Mouse (Mus musculus) MEL (cell line): ENCODE measurements around the gene Pptc7. TPM values are rescaled to one million over a fixed set of nuclear protein-coding genes. Genes with fewer than 3 reads are reported as not detected.

ENCODE experiments used
- DNase-seq: peaks from one replicate; pipeline ENCODE4 v3.0.0; 2011; ENCODE audit warnings: low read depth, low spot score
- H3K27ac ChIP-seq: 2 replicates; pipeline ENCODE4 v1.5.1; 2012; ENCODE audit warnings: low read depth, mild to moderate bottlenecking, control low read depth, low read length, moderate library complexity; ENCODE audit not compliant: control insufficient read depth
- H3K27me3 ChIP-seq, 2 experiments: fragments of 150-350 bp in 1 of 2; sonication (generic) in 1 of 2; 2 replicates each; pipeline ENCODE4 v1.6.1; 2012; ENCODE audit warnings: low read length in 2 of 2, mild to moderate bottlenecking in 2 of 2, improper control_type of control experiment in 1 of 2, moderate library complexity in 1 of 2; ENCODE audit not compliant: insufficient read depth in 2 of 2, control insufficient read depth in 1 of 2
- H3K36me3 ChIP-seq, 2 experiments: 2 replicates each; pipeline ENCODE4 v1.6.1; 2012 to 2014; ENCODE audit warnings: low read length in 2 of 2, improper control_type of control experiment in 1 of 2, inconsistent platforms in 1 of 2, mild to moderate bottlenecking in 1 of 2; ENCODE audit not compliant: insufficient read depth in 2 of 2, control insufficient read depth in 1 of 2
- H3K4me1 ChIP-seq, 2 experiments: fragments of 150-350 bp in 1 of 2; sonication (generic) in 1 of 2; 2 replicates each; pipeline ENCODE4 v1.6.1; 2012; ENCODE audit warnings: low read length in 2 of 2, improper control_type of control experiment in 1 of 2, mild to moderate bottlenecking in 1 of 2; ENCODE audit not compliant: insufficient read depth in 2 of 2, control insufficient read depth in 1 of 2
- H3K4me3 ChIP-seq, 2 experiments: fragments of 150-350 bp in 1 of 2; sonication (generic) in 1 of 2; 2 replicates each; pipeline ENCODE4 v1.5.1; 2012; ENCODE audit warnings: low read depth in 2 of 2, low read length in 2 of 2, mild to moderate bottlenecking in 2 of 2, moderate library complexity in 2 of 2, control low read depth in 1 of 2, improper control_type of control experiment in 1 of 2; ENCODE audit not compliant: control insufficient read depth in 1 of 2, insufficient read depth in 1 of 2
- H3K79me2 ChIP-seq: 2 replicates; pipeline ENCODE4 v1.6.1; 2012; ENCODE audit warnings: mild to moderate bottlenecking, low read length, moderate library complexity; ENCODE audit not compliant: control insufficient read depth, poor library complexity, insufficient read depth
- H3K9ac ChIP-seq: 2 replicates; pipeline ENCODE4 v1.6.1; 2012; ENCODE audit warnings: low read depth, mild to moderate bottlenecking, control low read depth, low read length, moderate library complexity; ENCODE audit not compliant: control insufficient read depth, poor library complexity, severe bottlenecking
- H3K9me3 ChIP-seq: fragments of 150-350 bp; sonication (generic); replicated peaks from 2 replicates; pipeline ENCODE4 v1.6.1; 2012; ENCODE audit warnings: mild to moderate bottlenecking, low read length, improper control_type of control experiment, moderate library complexity; ENCODE audit not compliant: insufficient read depth
- CHD1 ChIP-seq: IDR thresholded peaks from 2 replicates; pipeline ENCODE4 v1.6.1; 2012; ENCODE audit warnings: low read depth, mild to moderate bottlenecking, inconsistent platforms, low read length, improper control_type of control experiment
- E2F4 ChIP-seq: IDR thresholded peaks from 2 replicates; pipeline ENCODE4 v1.6.1; 2011; ENCODE audit warnings: low read depth, low read length, improper control_type of control experiment, borderline replicate concordance
- HCFC1 ChIP-seq: IDR thresholded peaks from 2 replicates; pipeline ENCODE4 v1.6.1; 2012; ENCODE audit warnings: low read depth, mild to moderate bottlenecking, inconsistent platforms, low read length, improper control_type of control experiment, moderate library complexity
- JUND ChIP-seq: IDR thresholded peaks from 2 replicates; pipeline ENCODE4 v1.6.1; 2011; ENCODE audit warnings: low read depth, mild to moderate bottlenecking, improper control_type of control experiment, low read length
- KAT2A ChIP-seq: conservative IDR thresholded peaks from 2 replicates; pipeline ENCODE4 v1.6.1; 2012; ENCODE audit warnings: low read depth, low read length, improper control_type of control experiment, inconsistent platforms
- MAX ChIP-seq: IDR thresholded peaks from 2 replicates; pipeline ENCODE4 v1.6.1; 2011; ENCODE audit warnings: low read length, improper control_type of control experiment
- MAZ ChIP-seq: IDR thresholded peaks from 2 replicates; pipeline ENCODE4 v1.6.1; 2012; ENCODE audit warnings: low read depth, mild to moderate bottlenecking, inconsistent platforms, low read length, improper control_type of control experiment
- MEF2A ChIP-seq: IDR thresholded peaks from 2 replicates; pipeline ENCODE4 v1.6.1; 2014; ENCODE audit warnings: low read depth, mild to moderate bottlenecking, inconsistent platforms, low read length, improper control_type of control experiment; ENCODE audit not compliant: poor library complexity, insufficient replicate concordance, severe bottlenecking; ENCODE audit errors: extremely low read depth
- MYC ChIP-seq: IDR thresholded peaks from 2 replicates; pipeline ENCODE4 v1.6.1; 2011; ENCODE audit warnings: low read depth, mild to moderate bottlenecking, low read length, improper control_type of control experiment, moderate library complexity
- NRF1 ChIP-seq: IDR thresholded peaks from 2 replicates; pipeline ENCODE4 v1.6.1; 2014; ENCODE audit warnings: low read depth, mild to moderate bottlenecking, inconsistent platforms, low read length, improper control_type of control experiment, moderate library complexity; ENCODE audit not compliant: poor library complexity, insufficient read depth, severe bottlenecking
- POLR2A ChIP-seq, 2 experiments: IDR thresholded peaks; 2 replicates each; pipeline ENCODE4 v1.6.1; 2011 to 2012; ENCODE audit warnings: low read length in 2 of 2, mild to moderate bottlenecking in 2 of 2, control low read depth in 1 of 2, improper control_type of control experiment in 1 of 2, low read depth in 1 of 2, moderate library complexity in 1 of 2; ENCODE audit not compliant: control insufficient read depth in 1 of 2, insufficient read depth in 1 of 2, poor library complexity in 1 of 2
- POLR2AphosphoS2 ChIP-seq: IDR thresholded peaks from 2 replicates; pipeline ENCODE4 v1.6.1; 2011; ENCODE audit warnings: low read length, improper control_type of control experiment
- POLR2AphosphoS5 ChIP-seq: IDR thresholded peaks from 2 replicates; pipeline ENCODE4 v1.6.1; 2012; ENCODE audit warnings: low read depth, borderline replicate concordance, mild to moderate bottlenecking, inconsistent platforms, low read length, moderate library complexity, mixed read lengths
- RAD21 ChIP-seq: IDR thresholded peaks from 2 replicates; pipeline ENCODE4 v1.6.1; 2011; ENCODE audit warnings: mild to moderate bottlenecking, low read depth, low read length, improper control_type of control experiment
- RCOR1 ChIP-seq: IDR thresholded peaks from 2 replicates; pipeline ENCODE4 v1.6.1; 2012; ENCODE audit warnings: low read depth, mild to moderate bottlenecking, inconsistent platforms, low read length, improper control_type of control experiment
- SIN3A ChIP-seq: IDR thresholded peaks from 2 replicates; pipeline ENCODE4 v1.6.1; 2012; ENCODE audit warnings: low read length, improper control_type of control experiment, inconsistent platforms
- SMC3 ChIP-seq: IDR thresholded peaks from 2 replicates; pipeline ENCODE4 v1.6.1; 2011; ENCODE audit warnings: low read depth, low read length, improper control_type of control experiment
- TBP ChIP-seq: IDR thresholded peaks from 2 replicates; pipeline ENCODE4 v1.8.0; 2011; ENCODE audit warnings: low read depth, low read length, improper control_type of control experiment
- TCF12 ChIP-seq: IDR thresholded peaks from 2 replicates; pipeline ENCODE4 v1.6.1; 2014; ENCODE audit warnings: low read depth, mild to moderate bottlenecking, inconsistent platforms, low read length, improper control_type of control experiment, moderate library complexity
- USF1 ChIP-seq: IDR thresholded peaks from 2 replicates; pipeline ENCODE4 v1.6.1; 2014; ENCODE audit warnings: low read depth, mild to moderate bottlenecking, inconsistent platforms, low read length, improper control_type of control experiment, moderate library complexity
- ZC3H11A ChIP-seq: IDR thresholded peaks from 2 replicates; pipeline ENCODE4 v1.6.1; 2012; ENCODE audit warnings: low read depth, mild to moderate bottlenecking, inconsistent platforms, low read length, improper control_type of control experiment
- ZNF384 ChIP-seq: IDR thresholded peaks from 2 replicates; pipeline ENCODE4 v1.6.1; 2012; ENCODE audit warnings: low read depth, mild to moderate bottlenecking, inconsistent platforms, low read length, improper control_type of control experiment
- polyA plus RNA-seq, 2 experiments: library from polyadenylated mRNA; stranded (reverse) in 1 of 2; unstranded in 1 of 2; fragments of >175 nt in 1 of 2; fragments of >200 nt in 1 of 2; gene quantifications; 2 replicates each; pipeline versions ENCODE4 v1.2.1 to v1.2.4; 2012; ENCODE audit warnings: low replicate concordance in 2 of 2, low read depth in 1 of 2; ENCODE audit not compliant: insufficient read length in 2 of 2, insufficient read depth in 1 of 2, missing spikeins in 1 of 2
- total RNA-seq: library from RNA; depleted of rRNA; stranded (reverse); fragments of 300-350 nt; gene quantifications from 2 replicates; pipeline ENCODE4 v1.2.3, GENCODE M21; 2012

Pptc7 gene
- total and polyA plus RNA-seq, 3 experiments = 17.3 to 22.3 TPM; not detected in 1

DNA sequence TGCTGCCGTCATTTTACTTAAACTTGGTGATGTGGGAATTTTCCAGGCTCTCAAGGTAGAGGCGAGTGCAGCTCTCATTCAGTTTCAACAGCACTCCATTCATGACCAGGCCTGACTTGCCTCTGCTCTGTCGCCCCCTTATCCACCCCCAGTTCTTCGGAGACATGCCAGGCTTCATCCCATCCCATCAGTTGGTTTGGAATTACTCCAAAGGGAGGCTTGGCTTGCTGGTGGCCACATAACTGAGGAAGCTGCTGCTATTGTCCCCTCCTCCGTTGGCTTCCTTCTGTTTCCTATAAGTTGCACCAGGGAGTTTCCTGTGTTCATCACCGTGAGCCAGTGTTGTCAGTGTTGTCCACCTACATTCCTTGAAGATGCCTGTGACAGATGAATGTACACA is 20.4 kb downstream of the Pptc7 start:
- TF ChIP-seq USF1 (no peak), MAZ (no peak), E2F4 (no peak), POLR2AphosphoS5 (no peak), ZNF384 (no peak)
- H3K27ac ChIP-seq = no peak overlapping the region
- H3K79me2 ChIP-seq = peaks cover 25% of the 10 kb centered on the region; the same call in 1 of the 2 replicates
- no peaks in the 10 kb centered on the region; a peak in 1 of 4 replicates for H3K36me3 ChIP-seq
- H3K9ac ChIP-seq = no peak overlapping the region
- DNase-seq = no peak
- H3K4me3 ChIP-seq = no peak overlapping the region
- no peaks in the 10 kb centered on the region for H3K27me3 ChIP-seq
- H3K4me1 ChIP-seq = no peaks in the 10 kb centered on the region
- no peaks in the 10 kb centered on the region for H3K9me3 ChIP-seq

DNA sequence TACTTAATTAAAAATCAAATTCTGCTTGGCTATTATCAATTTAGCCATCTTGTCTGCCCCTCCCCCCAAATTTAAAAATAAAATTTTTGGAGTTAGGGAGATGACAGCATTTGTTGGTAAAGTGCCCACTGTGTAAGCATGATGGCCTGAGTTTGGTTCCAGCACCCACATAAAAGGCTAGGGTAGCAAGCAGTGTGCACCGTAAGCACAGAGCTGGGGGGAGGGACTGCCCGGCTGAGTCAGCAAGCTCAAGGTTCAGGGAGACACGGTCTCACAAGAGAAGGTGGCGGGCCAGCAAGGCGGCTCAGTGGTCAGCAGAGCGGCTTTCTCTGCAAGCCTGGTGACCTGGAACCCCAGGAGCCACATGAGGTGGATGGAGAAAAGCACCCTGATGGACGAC is 21.3 kb downstream of the Pptc7 start:
- no peak for TF ChIP-seq E2F4
- no peak for TF ChIP-seq ZC3H11A
- no peak for TF ChIP-seq MEF2A
- TF ChIP-seq ZNF384 = no peak
- no peak for TF ChIP-seq POLR2AphosphoS2
- no peak for TF ChIP-seq NRF1
- no peak for TF ChIP-seq TCF12
- no peak for TF ChIP-seq MAX
- TF ChIP-seq RCOR1 = no peak
- no peak for TF ChIP-seq TBP
- TF ChIP-seq POLR2AphosphoS5 = no peak
- no peak for TF ChIP-seq JUND
- TF ChIP-seq KAT2A = no peak
- TF ChIP-seq POLR2A (IDR thresholded peaks at IDR 0.05; ENCODE audit: control insufficient read depth in 1 of 2, insufficient read depth in 1 of 2, low read depth in 1 of 2, low read length in 2 of 2, poor library complexity in 1 of 2) = no peak
- TF ChIP-seq SIN3A = no peak
- TF ChIP-seq SMC3 = no peak
- TF ChIP-seq CHD1 = no peak
- TF ChIP-seq MYC = no peak
- TF ChIP-seq RAD21 = no peak
- no peak for TF ChIP-seq HCFC1
- no peak overlapping the region for H3K9ac ChIP-seq
- peaks cover 20% of the 10 kb centered on the region; the same call in 1 of the 2 replicates for H3K79me2 ChIP-seq
- H3K4me3 ChIP-seq = no peak overlapping the region
- H3K4me1 ChIP-seq = no peaks in the 10 kb centered on the region
- no peak overlapping the region for H3K27ac ChIP-seq
- H3K36me3 ChIP-seq = peaks cover 0 to 2% of the 10 kb centered on the region in 2 experiments; a peak in 2 of 4 replicates
- H3K27me3 ChIP-seq = no peaks in the 10 kb centered on the region
- no peaks in the 10 kb centered on the region for H3K9me3 ChIP-seq
- DNase-seq = no peak
